Mouse (Mus musculus) neural tube, embryonic 12.5 days (tissue): Measurements from ENCODE around the gene Trp53rka. TPM values are rescaled to one million over a fixed set of nuclear protein-coding genes. Genes with fewer than 3 reads are reported as not detected.
"Not testable (repeated sequence)": the region's sequence is repeated elsewhere in the genome, so short reads cannot be mapped to it uniquely, and the experiment has no call there.

Experiments used
- ATAC-seq: fragments of 200-750 bp; cut with Nextera tagmentation; 2 replicates; pipeline ENCODE4 v1.8.0; 2017; ENCODE audit warnings: low read depth, mild to moderate bottlenecking, moderate TSS enrichment, moderate library complexity; ENCODE audit not compliant: low FRiP score
- H3K27ac ChIP-seq: fragments of 300-500 bp; sonication (generic); 2 replicates; pipeline ENCODE4 v1.5.1; 2016
- H3K27me3 ChIP-seq: fragments of 300-500 bp; sonication (generic); replicated peaks from 2 replicates; pipeline ENCODE4 v1.6.1; 2016; ENCODE audit warnings: mild to moderate bottlenecking
- H3K36me3 ChIP-seq: fragments of 300-500 bp; sonication (generic); 2 replicates; pipeline ENCODE4 v1.6.1; 2016; ENCODE audit warnings: mild to moderate bottlenecking
- H3K4me1 ChIP-seq: fragments of 300-500 bp; sonication (generic); 2 replicates; pipeline ENCODE4 v1.6.1; 2016
- H3K4me2 ChIP-seq: fragments of 300-500 bp; sonication (generic); replicated peaks from 2 replicates; pipeline ENCODE4 v1.6.1; 2016; ENCODE audit warnings: mild to moderate bottlenecking
- H3K4me3 ChIP-seq: fragments of 300-500 bp; sonication (generic); 2 replicates; pipeline ENCODE4 v1.5.1; 2016
- H3K9ac ChIP-seq: fragments of 300-500 bp; sonication (generic); 2 replicates; pipeline ENCODE4 v1.6.1; 2016; ENCODE audit warnings: mild to moderate bottlenecking
- H3K9me3 ChIP-seq: fragments of 300-500 bp; sonication (generic); 2 replicates; pipeline ENCODE4 v1.6.1; 2016; ENCODE audit warnings: mild to moderate bottlenecking
- WGBS: fragments of 180-500 bp; shearing (Covaris S2); methylation state at CpG from one replicate; pipeline ENCODE4 v1.1.7; 2016; 5-methylcytosine and 5-hydroxymethylcytosine counted together
- polyA plus RNA-seq: library from polyadenylated mRNA; unstranded; fragments of >200 nt; fragmentation: Nextera tagmentation; extraction: Ambion mirVana; gene quantifications from 2 replicates; pipeline ENCODE4 v1.2.1, GENCODE M21; 2016

Gene Trp53rka
- polyA plus RNA-seq: 47.5 and 48.4 TPM in 2 replicates

DNA sequence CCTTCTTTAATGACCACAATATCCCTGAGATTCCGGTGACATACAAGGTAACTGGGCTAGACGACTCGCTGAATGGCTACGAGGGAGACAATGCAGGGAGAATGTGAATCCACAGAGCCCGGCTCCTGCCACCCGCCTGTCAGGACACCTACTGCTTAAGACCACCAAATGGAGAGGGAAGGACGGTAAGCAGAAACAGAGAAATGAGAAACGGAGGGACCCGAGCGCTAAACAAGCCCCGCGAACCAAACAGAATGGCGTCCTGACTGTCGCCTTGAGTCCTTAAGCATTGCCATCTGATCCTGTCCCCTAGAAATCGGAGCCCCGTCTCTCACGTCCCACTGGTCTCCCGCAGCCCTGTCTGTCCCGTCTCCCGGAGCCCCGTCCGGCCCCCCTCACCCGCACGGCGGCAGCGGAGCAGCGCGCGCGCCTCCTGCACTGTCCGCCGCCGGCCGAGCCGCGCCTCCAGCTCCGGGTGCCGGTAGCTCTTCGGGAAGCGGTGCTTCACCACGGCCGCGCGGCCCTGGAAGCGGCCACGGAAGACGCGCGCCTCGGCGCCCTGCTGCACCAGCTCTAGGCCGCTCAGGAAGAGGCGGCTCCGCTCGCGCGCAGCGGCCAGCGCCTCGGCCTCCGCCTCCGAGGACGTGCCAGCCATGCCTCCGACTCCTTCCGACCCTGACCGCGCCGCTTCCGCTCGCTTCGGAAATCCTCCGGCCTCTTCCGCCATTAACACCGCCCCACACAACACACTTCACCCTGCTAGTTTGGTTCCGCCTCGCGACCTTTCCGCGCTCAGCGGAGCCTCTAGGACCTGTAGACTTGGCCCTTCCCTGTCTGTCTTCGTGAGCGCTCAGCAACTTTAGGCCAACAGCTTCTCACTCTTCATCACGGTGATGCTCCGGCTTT lies at the start of gene Trp53rka:
Trp53rka (minus strand) TSS at position 677 of the 906 bp plus-strand sequence.
- H3K27me3 ChIP-seq: no peaks in the 10 kb centered on the region
- H3K36me3 ChIP-seq: peaks cover 28% of the 10 kb centered on the region
- no peaks in the 10 kb centered on the region for H3K9me3 ChIP-seq

DNA sequence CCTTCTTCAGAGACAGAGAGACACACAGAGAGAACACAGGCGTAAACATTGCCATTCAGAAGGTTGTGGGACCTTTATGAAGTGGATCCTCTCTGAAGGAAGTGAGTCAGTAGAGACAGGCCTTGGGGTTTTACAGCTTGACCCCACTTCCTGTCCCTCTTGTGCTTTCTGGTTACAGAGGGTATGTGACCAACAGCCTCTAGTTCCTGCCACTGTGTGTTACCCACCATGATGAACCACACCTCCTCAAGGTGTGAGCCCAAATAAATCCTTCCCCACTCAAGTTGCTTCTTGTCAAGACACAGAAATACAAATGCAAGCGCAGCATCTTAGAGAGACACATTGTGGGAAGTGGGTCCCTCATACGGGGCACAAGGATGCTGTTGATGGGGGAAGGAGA lies 47.9 kb upstream of the Trp53rka start:
- Histone ChIP-seq H3K9ac (no peak overlapping the region), H3K27me3 (no peaks in the 10 kb centered on the region), H3K9me3 (no peaks in the 10 kb centered on the region), H3K27ac (no peak overlapping the region), H3K4me3 (no peak overlapping the region), H3K36me3 (no peaks in the 10 kb centered on the region), H3K4me2 (no peak overlapping the region), H3K4me1 (no peaks in the 10 kb centered on the region)
- ATAC-seq: no peak
- WGBS: 87% methylated on average over 3 of the region's 3 CpGs

More for the DNA sequence above, at the start of gene Trp53rka:
- Histone ChIP-seq H3K4me3 (peak within 1 kb of the TSS; percentile 78), H3K4me1 (peaks cover 23% of the 10 kb centered on the region), H3K27ac (peak within 1 kb of the TSS; percentile 64), H3K4me2 (peak within 1 kb of the TSS; percentile 81), H3K9ac (peak within 1 kb of the TSS; percentile 83)
- under 1% methylated on average over 84 of the region's 84 CpGs for WGBS
- peak; percentile 64 for ATAC-seq

DNA sequence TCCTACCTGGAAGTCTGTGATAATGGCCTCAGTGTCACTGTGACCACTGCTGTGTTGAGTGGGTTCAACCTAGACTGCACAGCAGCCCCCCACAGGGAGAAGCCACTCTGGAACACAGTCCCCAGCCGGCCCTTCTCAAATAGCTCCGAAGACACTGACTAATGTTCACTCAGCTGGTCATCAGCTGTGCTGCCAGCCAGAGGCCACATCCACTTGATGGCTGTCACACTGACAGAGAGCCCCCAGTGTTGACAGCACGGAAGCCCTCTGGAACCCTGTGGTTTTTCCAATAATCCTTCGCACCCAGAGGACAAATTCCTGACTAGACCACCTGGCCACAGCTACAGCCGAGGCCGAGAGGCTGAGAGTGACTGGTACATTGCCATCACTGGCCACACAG lies 40.7 kb upstream of the Trp53rka start:
- no peak for ATAC-seq
- no peaks in the 10 kb centered on the region for H3K27me3 ChIP-seq
- H3K4me2 ChIP-seq: no peak overlapping the region
- H3K27ac ChIP-seq: no peak overlapping the region
- H3K4me3 ChIP-seq: no peak overlapping the region
- 37% methylated on average over 6 of the region's 6 CpGs for WGBS
- no peak overlapping the region for H3K9ac ChIP-seq
- no peaks in the 10 kb centered on the region for H3K9me3 ChIP-seq
- no peaks in the 10 kb centered on the region for H3K36me3 ChIP-seq
- peaks cover 13% of the 10 kb centered on the region; the same call in 1 of the 2 replicates for H3K4me1 ChIP-seq

DNA sequence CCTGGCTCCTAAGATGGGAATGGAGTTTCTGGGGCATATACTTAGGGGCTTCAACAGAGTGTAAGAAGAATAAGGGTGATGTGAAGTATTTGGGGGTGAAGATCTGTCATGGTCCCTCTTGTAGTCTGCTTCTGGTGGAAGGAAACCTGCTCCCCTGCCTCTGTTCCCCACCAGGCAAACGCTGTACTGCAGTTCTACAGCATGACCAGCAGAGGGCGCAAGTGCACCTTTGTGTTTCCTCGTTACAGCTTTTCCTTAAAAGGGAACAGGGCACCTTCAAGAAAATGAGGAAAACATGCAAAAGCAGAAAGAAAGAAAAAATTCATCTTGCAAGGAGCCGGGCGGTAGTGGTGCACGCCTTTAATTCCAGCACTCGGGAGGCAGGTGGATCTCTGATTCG lies 36.0 kb upstream of the Trp53rka start:
- H3K27me3 ChIP-seq: no peaks in the 10 kb centered on the region
- no peak overlapping the region for H3K9ac ChIP-seq
- H3K4me1 ChIP-seq: peaks cover 17% of the 10 kb centered on the region; the same call in 1 of the 2 replicates
- H3K27ac ChIP-seq: no peak overlapping the region
- 19% methylated on average over 8 of the region's 8 CpGs for WGBS
- H3K9me3 ChIP-seq: no peaks in the 10 kb centered on the region
- H3K4me2 ChIP-seq: no peak overlapping the region
- no peak overlapping the region for H3K4me3 ChIP-seq
- peak; percentile 19; the same call in 1 of the 2 replicates for ATAC-seq
- H3K36me3 ChIP-seq: no peaks in the 10 kb centered on the region

DNA sequence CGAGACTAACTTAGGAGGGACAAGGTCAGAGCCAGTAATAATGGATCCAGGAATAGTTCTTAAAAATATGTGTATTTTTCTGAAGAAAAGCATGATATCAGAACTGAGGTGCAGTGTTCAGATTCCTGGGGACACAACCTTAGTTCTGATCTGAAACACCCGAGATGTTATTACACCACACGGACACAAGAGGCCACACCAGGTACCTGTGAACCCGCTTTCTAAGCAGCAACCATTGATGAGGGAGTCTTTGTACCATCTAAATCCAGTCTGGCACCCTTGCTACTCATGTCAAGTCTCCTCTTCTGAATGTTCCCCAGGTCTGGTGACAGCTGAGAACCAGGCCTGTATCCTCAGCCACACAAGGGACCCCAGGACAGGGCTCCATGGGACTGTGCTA lies 32.5 kb upstream of the Trp53rka start:
- Histone ChIP-seq H3K4me3 (no peak overlapping the region), H3K4me1 (0 out of 2 replicates have a peak, but pooled peaks cover 4% of the 10 kb centered on the region), H3K4me2 (no peak overlapping the region), H3K27ac (no peak overlapping the region), H3K27me3 (no peaks in the 10 kb centered on the region), H3K9me3 (no peaks in the 10 kb centered on the region), H3K9ac (no peak overlapping the region), H3K36me3 (no peaks in the 10 kb centered on the region)
- 62% methylated on average over 4 of the region's 4 CpGs for WGBS
- ATAC-seq: no peak

DNA sequence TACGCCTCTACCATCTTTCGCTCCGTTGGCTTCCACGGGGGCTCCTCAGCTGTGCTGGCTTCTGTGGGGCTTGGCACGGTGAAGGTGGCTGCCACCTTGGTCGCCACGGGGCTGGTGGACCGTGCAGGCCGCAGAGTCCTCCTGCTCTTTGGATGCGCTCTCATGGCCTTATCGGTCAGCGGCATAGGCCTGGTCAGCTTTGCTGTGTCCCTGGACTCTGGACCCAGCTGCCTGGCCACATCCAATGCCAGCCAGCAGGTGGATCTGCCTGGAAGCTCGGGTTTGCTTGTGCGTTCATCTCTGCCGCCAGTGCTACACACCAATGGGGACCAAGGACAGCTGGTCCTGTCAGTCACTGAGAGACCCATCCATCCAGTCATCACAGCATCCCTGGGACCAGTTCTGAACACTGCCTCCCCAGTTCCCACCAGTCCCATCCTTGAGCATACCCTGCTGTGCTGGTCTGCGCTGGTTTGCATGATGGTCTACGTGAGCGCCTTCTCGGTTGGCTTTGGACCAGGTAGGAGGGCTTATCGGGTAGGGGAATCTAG lies 22.1 kb upstream of the Trp53rka start:
- Histone ChIP-seq H3K36me3 (no peaks in the 10 kb centered on the region; the same call in 1 of the 2 replicates), H3K4me1 (peaks cover 15% of the 10 kb centered on the region), H3K9me3 (no peaks in the 10 kb centered on the region), H3K27ac (no peak overlapping the region), H3K4me2 (no peak overlapping the region), H3K27me3 (0 out of 2 replicates have a peak, but pooled peaks cover 4% of the 10 kb centered on the region), H3K9ac (no peak overlapping the region), H3K4me3 (no peak overlapping the region)
- no peak for ATAC-seq
- 96% methylated on average over 20 of the region's 20 CpGs for WGBS

DNA sequence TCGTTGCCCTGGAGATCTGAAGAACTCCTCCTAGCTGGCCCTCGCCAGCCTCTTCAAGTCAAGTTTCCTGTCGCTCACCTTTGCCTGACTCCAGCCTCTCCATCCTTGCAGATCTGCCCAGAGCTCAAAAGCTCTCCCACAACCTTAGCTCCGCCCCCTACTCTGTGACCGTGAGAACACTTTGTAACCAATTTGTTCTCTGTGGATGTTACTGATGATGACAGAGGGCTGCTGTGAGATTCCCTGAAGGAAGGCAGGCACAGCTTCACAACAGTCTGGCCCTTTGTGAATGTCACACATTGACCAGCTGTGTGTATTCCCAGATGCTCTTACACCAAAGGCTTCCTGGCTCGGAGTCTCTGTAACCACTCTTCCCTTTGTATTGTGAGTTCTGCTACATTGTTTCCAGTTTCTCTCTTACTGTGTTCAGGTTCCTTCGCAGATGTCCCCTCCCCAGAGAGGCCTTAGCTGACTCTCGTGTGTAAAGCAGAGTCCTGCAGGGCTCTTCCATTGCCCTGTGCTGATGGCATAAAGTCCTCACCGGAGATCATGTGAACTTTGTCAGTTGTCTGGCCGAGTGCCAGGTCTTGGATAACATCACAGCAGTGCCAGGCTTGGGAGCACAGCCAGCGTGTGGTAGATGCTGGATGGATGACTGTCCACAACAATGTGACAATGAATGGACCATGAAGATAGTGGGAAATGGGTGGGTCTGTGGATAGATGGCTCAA lies 19.9 kb upstream of the Trp53rka start:
- Histone ChIP-seq H3K4me2 (peak overlapping the region; percentile 36), H3K36me3 (no peaks in the 10 kb centered on the region; the same call in 1 of the 2 replicates), H3K9me3 (no peaks in the 10 kb centered on the region), H3K4me1 (peaks cover 15% of the 10 kb centered on the region), H3K27ac (peak overlapping the region; percentile 38; the same call in 1 of the 2 replicates), H3K27me3 (0 out of 2 replicates have a peak, but pooled peaks cover 4% of the 10 kb centered on the region), H3K9ac (no peak overlapping the region), H3K4me3 (no peak overlapping the region)
- ATAC-seq: 0 out of 2 replicates have a peak, but pooled peaks have one; percentile 48
- 27% methylated on average over 11 of the region's 11 CpGs for WGBS

DNA sequence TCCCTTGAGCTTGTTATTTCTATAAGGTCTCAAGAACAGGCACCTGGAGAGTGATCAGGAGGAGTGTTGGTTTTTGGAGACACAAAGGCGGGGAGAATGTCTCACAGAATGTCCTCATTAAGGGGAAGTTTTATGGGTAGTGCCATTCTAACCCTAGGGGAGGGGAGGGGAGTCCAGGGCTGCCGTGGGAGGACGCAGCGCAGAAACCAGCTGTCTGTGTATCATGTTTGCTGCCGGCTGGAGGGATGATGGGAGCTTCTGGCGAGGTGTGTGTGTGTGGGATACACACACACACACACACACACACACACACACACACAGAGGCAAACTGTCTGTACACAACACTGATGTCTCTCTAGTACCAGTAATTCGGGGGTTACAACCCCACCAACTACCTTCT lies 19.3 kb upstream of the Trp53rka start:
- peak overlapping the region; percentile 36 for H3K4me2 ChIP-seq

DNA sequence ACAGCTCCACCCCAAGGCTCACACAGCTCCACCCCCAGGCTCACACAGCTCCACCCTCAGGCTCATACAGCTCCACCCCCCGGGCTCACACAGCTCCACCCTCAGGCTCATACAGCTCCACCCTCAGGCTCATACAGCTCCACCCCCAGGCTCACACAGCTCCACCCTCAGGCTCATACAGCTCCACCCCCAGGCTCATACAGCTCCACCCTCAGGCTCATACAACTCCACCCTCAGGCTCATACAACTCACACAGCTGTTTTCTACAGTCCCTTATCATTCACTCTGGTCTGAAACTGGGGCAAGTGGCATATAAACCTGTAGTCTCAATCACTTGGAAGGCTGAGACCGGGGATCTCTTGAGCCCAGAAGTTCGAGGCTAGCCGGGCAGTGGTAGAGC lies 18.4 kb upstream of the Trp53rka start:
- H3K4me1 ChIP-seq: peaks cover 15% of the 10 kb centered on the region
- H3K4me2 ChIP-seq, ATAC-seq, H3K27ac ChIP-seq, H3K9me3 ChIP-seq, H3K36me3 ChIP-seq, H3K9ac ChIP-seq, H3K4me3 ChIP-seq, H3K27me3 ChIP-seq: not testable (repeated sequence)
- WGBS: 89% methylated on average over 4 of the region's 4 CpGs

More for the DNA sequence above, 19.3 kb upstream of the Trp53rka start:
- 0 out of 2 replicates have a peak, but pooled peaks cover 4% of the 10 kb centered on the region for H3K27me3 ChIP-seq
- no peak overlapping the region for H3K9ac ChIP-seq
- no peaks in the 10 kb centered on the region for H3K9me3 ChIP-seq
- WGBS: 17% methylated on average over 7 of the region's 7 CpGs
- no peaks in the 10 kb centered on the region; the same call in 1 of the 2 replicates for H3K36me3 ChIP-seq
- H3K4me3 ChIP-seq: no peak overlapping the region
- H3K27ac ChIP-seq: peak overlapping the region; percentile 38; the same call in 1 of the 2 replicates
- peaks cover 15% of the 10 kb centered on the region for H3K4me1 ChIP-seq
- ATAC-seq: 0 out of 2 replicates have a peak, but pooled peaks have one; percentile 21

DNA sequence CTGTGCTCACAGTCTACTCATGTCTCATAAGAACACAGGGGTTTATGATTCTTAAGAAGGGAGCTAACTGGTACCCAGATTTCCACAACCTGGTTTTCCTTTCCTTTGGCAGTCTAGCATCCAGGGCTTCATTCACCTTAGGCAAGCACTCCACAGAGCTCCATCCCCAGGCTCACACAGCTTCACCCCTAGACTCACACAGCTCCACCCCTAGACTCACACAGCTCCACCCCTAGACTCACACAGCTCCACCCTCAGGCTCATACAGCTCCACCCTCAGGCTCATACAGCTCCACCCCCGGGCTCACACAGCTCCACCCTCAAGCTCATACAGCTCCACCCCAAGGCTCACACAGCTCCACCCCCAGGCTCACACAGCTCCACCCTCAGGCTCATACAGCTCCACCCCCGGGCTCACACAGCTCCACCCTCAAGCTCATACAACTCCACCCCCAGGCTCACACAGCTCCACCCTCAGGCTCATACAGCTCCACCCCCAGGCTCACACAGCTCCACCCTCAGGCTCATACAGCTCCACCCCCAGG lies 17.9 kb upstream of the Trp53rka start:
- not testable (repeated sequence) for H3K9me3 ChIP-seq, H3K36me3 ChIP-seq, H3K4me2 ChIP-seq, H3K27me3 ChIP-seq, H3K27ac ChIP-seq, H3K4me3 ChIP-seq, H3K9ac ChIP-seq, ATAC-seq
- WGBS: 76% methylated on average over 2 of the region's 2 CpGs
- H3K4me1 ChIP-seq: peaks cover 15% of the 10 kb centered on the region

DNA sequence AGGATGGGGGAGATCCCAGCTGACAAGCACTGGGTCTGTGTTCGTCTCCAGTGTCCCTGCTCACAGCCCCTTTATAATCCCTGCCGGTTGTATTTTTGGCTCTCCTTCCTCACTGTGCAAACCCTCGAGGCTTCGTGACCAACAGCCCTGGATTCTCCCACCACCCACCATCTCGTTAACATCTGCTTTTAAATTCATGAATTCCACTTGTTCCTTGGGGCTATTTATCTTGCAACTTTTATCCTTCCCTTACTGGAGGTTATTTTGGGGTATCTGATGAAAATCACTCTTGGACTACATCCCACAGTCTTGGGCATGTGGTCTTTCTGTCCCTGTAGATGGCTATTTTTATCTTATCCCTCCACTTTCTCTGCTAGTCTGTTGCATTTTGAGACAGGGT lies 17.3 kb upstream of the Trp53rka start:
- 51% methylated on average over 5 of the region's 5 CpGs for WGBS
- no peak for ATAC-seq
- H3K4me1 ChIP-seq: peaks cover 15% of the 10 kb centered on the region

More for the DNA sequence above, 17.3 kb upstream of the Trp53rka start:
- H3K4me2 ChIP-seq: no peak overlapping the region
- no peak overlapping the region for H3K4me3 ChIP-seq
- H3K9me3 ChIP-seq: no peaks in the 10 kb centered on the region
- H3K36me3 ChIP-seq: no peaks in the 10 kb centered on the region
- no peak overlapping the region for H3K27ac ChIP-seq
- H3K9ac ChIP-seq: no peak overlapping the region
- H3K27me3 ChIP-seq: 0 out of 2 replicates have a peak, but pooled peaks cover 4% of the 10 kb centered on the region
